Mouse (Mus musculus): ENCODE measurements around the gene Tmem135.

Gene Tmem135

DNA sequence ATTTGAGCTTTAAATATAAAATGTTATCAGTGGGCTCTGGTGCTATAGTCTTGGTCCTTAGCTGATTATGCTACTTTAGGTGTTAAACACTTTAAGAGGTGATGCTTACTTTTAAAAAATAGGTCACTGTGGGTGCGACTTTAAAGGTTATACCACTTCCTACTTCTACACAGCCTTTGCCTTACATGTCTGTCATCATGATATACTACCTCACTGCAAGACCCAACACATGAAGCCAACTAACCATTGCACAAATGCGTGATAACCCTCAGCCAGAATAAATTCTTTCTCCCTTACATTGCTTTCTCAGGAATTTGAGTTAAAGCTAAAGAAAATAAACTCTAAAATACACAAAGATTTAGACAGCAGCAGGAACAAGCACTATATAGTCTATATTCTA is 150.7 kb downstream of the Tmem135 start:
- DNase-seq (ENCODE audit: low read depth, low spot score), result no peak

DNA sequence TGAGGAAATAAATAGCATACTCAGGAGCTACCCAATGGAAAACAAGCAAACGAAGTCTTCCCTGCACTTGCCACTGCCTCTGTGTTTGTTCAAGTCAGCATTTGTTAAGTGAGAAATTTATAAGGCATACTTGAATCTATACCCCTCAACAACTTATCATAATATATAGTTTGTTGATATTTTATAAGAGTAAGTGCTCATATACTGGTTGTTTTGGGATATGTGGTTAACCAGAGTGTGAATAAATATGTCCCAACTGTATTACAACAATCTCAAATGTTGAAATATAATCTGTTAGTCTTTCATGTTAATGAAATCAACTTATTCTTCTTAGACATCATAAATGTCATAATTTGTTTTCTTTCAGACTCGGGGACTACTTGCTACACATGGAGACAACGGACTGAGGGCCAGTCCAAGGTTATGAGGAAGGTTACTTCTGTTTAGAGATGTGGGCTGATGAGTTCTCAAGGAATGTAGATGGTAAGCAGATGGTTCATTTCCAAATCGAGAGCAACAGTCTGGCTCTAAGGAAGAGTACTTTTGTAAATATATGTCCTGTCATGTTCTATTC is 152.1 kb downstream of the Tmem135 start:
- DNase-seq (ENCODE audit: low read depth, low spot score), result no peak

DNA sequence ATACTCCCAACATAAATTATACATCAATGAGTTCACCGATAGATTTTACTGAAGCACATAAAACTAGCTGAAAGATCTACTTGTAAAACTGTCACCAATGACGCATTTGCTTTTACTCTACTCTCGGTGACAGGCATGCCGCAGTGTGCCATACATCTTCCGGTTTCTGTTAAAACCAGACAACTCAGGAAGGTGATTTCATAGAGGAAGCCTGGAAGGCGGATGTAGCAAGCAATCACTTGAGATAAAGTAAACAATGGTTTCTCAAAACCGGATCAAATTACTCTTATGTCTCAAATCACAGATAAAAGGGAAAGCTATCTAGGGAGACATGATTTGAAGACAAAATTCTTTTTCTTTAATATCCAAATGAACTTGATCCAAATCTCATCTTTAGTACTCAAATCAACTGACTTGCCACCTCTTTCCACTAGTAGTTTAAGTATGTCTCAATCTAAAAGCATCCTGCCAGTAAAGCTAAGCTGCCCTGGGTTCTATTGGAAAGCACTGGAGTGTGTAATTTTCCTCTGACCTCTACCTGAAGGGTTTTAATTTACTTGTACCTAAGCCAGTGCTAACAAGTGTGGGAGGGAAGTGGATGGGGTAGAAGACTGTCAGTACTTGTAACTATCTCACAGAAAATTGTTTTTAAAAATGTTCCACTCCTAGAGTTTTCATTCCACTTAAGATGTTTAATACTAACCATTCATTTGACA is 155.7 kb downstream of the Tmem135 start:
- no peak for DNase-seq (ENCODE audit: low read depth, low spot score)

DNA sequence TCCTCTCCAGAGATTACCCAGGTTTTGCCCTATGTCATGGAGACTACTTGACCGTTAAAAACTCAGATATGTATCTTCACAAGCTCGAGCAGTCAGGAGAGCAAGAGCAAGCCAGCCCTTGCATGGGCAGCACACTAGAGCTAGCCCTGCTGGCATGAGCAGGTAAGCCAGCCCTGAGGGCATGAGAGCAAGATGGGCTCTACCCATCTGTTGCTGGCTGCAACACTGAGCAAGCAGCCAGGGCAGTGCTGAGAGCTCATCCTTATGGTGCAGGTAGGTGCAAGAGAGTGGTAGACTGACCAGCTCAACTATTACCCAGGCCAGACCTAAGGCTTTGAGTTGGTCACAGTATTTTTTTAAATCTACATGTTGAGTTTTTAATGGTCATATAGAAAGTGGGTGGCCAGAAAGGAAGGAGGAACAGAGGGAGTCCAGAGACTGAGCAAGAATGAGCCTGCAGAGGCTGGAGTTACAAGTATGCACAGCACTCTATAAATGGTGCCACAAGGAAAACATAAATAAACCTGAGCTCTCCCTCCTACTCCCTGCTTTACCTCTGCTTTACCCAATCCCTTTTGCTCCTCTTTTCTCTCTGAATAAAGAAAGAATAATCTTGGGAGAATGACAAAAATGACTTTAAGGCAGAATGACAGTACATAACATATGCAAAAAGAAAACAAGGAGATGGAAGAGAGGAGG is 156.9 kb downstream of the Tmem135 start:
- no peak for DNase-seq (ENCODE audit: low read depth, low spot score)

DNA sequence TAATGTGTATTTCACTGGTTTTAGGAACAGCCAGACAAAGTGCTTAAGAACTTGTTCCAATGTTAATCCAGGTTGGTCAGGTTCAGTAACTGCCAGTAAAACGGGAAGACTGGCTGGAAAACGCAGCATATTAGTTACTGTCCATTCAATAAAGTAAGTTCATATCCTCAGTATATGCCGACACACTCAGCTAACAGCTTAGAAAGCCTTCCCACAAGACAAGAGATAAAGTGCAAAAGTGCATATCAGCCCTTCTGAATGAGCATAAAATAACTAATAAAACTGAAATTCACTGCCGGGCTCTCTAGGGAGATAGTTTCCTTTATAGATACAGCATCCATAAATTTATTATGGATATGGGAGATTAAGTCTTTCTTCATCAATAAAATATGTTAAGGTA is 161.5 kb downstream of the Tmem135 start:
- no peak for DNase-seq (ENCODE audit: low read depth, low spot score)

DNA sequence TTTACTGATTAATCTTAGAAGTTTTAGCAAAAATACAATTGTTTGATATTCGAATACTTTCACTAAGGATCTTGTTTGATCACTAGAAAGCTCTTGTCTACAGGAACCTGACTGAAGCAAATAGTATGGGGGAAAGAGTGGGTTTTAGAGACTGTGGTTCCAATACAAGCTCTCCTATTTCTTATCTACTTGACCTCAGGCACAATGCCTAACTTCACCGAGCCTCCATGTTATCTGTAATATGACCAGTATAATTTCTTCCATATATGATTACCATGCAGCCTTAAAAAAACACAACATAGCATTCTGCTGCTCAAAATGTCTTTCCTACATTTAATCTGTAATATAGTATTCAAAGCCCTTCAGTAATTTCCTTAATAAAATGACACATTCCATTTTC is 161.9 kb downstream of the Tmem135 start:
- no peak for DNase-seq (ENCODE audit: low read depth, low spot score)

DNA sequence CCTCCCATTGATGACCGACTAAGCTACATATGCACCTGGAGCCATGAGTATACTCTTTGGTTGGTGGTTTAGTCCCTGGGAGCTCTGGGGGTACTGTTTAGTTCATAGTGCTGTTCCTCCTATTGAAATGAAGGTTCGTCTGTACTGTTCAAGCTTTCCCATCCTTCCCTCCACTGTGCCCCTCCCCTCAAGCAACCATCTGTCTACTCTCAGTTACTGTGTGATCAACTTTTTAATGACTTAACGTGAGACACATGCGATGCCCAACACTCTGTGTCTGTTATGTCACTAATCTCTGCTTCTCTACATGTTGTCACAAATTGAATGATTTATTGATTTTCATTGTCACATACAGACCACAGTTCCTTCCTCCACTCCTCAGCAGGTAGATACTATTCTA is 164.4 kb downstream of the Tmem135 start:
- DNase-seq (ENCODE audit: low read depth, low spot score), result no peak

DNA sequence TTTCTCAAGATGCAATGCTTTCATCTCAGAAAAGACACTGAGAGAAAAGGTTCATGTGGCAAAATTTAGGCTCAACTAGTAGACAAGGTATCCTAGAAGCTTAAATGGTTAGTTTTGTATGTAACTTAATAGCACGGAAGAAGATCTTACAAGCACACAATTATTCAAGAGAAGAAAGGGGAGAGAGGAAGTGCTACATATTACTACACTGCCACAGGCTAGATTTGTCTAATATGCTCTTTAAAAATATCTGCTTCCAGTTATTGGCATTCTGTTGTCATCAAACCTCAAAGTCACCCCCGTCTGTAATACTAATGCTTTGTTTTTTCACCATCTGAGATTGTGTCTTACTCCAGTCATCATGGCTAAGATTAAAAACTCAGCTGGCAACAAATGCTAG is 167.4 kb downstream of the Tmem135 start:
- DNase-seq (ENCODE audit: low read depth, low spot score), result no peak

DNA sequence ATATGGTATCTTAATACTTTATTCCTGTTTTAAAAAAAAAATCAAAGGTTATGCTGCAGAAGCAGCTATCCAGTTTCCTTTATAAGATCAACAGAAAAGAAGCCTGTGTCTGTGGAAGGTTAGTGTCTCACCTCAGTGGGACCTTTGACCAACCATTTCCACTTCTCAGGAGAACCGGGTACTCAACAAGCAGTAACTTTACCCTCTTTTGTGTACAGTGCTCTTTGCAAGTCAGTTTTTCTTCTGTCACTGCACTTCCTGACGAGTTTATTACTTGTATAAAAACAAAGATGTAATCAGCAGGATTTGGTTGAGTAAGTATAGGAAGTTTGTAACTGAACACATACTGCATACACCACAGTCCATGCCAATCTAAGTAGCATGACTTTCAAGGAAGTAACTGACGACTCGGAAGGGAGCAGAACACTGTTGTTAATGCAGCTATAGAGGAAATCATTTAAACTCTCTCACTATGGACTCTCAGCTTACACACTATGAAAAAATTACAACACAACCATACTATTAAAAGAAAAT is 168.0 kb downstream of the Tmem135 start:
- no peak for DNase-seq (ENCODE audit: low read depth, low spot score)

DNA sequence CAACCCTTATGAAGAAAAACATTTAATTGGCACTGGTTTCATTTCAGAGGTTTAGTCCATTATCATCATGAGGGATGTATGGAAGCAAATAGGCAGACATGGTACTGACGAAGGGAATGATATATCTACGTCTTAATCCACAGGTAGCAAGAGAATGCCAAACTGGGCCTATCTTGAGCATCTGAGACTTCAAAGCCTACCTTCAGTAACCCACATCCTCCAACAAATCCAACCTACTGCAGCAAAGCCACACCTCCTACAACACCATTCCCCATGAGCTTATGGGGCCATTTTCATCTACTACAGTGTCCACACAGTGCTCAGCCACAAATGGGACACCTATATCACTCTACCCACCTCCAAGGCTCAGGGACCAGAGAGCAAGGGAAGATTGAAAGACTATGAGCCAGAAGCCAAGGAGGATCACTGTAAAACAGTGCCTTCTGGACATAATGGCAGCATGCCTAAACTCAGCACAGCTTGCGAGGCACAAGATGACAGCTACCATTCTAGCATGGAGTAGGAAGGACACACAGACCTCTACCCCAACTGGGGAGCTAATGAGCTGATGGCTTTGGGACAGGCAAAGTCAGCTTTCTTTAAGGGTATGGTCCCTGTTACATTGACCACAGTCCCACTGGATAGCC is 171.4 kb downstream of the Tmem135 start:
- DNase-seq (ENCODE audit: low read depth, low spot score), result no peak

DNA sequence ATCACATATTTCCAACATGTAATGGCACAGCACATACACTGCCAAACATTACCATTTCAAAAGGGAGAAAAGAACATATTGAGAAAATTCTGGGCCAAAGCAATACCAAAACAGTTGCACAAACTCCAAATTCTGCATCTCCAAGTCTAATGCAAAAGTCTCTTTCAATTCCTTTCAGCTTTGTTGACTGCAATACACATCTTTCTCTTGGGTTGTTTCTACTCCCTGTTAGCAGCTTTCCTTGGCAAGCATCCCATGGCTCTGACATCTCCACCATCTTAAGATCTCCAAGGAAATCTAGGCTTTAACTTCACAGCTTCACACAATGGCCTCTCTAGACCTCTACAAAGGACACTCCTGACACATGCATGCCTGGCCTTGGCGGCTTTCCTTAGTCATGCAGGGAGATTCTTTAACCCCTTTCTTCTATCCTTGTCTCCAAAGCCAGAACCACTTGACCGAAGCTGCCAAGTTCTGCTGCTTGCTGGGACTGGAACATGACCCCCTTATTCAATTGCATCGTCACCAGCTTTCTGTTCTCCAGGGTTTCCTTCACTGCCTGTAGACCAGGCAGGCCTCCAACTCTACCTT is 172.7 kb downstream of the Tmem135 start:
- no peak for DNase-seq (ENCODE audit: low read depth, low spot score)

DNA sequence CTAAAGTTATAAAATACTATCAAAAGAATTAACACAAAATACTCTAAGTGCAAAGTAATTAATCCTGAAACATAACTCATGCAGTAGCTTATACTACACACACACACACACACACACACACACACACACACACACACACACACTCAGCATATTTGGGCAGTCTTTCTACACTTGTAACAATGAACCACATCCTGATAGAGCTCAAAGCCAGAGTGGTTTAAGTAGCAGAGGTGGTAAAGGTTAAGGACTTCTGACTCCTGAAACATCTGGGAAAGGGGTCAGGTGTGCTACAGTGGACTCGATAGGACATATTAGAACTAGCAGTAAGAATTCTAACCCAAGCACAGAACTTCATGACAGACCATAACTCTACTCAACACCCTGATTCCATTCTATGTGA is 181.4 kb downstream of the Tmem135 start:
- DNase-seq (ENCODE audit: low read depth, low spot score), result no peak

DNA sequence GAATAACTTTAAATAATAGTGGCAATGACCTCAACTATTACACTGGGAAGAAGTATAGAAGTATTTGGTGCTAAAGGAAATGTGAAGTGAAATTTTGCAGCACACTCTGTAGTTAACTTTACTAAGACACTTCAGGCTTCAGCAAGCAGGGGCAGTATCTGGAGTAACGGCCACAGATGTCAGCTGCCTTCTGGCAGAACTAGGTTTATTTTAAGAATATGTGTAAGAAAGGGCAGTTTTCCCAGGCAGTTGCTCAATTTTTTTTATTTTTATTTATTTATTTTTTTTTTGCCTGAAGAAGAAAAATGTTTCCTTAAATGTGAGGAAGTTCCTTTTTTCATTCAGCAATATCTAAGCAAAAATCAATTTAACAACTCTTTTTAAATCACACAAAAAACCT is 187.4 kb downstream of the Tmem135 start:
- DNase-seq (ENCODE audit: low read depth, low spot score), result no peak

DNA sequence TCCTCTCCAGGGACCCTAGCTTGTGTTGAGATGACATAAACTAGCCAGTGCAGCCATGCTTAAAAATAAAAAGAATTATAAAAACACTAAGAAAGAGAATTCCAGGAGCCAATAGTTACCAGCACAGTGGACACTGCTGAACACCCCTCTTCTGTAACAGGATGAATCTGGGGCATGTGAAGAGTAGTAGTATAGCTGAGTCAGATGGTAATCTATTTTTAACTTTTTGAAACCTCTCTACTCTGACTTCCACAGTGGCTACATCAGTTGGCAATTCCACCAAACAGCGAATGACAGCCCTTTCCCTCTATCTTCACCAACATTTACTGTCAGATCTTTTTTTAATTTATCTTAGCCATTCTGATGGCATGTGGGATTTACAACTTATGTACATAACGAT is 187.9 kb downstream of the Tmem135 start:
- DNase-seq (ENCODE audit: low read depth, low spot score), result no peak

DNA sequence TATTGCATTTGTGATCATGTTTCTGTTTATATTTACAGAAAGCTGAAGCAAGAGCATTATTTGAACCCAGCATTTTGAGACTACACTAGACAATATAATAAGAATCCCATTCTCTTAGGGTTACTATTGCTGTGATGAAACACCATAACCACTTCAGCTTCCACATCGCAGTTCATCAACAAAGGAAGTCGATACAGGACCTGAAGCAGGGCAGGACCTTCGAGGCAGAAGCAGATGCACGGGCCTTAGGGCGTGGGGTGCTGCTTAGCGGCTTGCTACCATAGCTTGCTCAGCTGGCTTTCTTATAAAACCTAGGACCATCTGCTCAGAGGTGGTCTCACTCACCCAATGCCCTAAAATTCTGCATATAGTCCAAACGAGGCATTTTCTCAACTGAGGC is 188.3 kb downstream of the Tmem135 start:
- DNase-seq (ENCODE audit: low read depth, low spot score), result no peak

DNA sequence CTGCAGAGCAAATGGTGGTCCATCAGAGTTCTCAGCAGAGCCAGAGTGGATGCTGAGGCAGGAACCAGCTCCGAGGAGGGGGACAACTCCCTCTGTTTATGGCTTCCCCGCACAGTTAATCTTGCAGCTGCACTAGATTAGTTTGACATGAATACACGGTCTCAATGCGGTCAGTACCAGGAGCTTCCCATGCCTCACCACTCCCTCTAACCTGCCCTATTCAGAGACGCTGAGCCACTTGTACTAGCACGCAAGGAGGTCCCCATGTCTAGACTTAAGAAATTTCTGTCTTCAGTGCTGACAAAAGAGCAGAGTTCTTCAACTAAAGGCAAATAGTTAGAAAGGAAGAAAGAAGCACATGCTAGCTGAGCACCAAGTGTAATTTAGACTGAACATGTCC is 193.5 kb downstream of the Tmem135 start:
- peak; percentile 12 for DNase-seq (ENCODE audit: low read depth, low spot score)

DNA sequence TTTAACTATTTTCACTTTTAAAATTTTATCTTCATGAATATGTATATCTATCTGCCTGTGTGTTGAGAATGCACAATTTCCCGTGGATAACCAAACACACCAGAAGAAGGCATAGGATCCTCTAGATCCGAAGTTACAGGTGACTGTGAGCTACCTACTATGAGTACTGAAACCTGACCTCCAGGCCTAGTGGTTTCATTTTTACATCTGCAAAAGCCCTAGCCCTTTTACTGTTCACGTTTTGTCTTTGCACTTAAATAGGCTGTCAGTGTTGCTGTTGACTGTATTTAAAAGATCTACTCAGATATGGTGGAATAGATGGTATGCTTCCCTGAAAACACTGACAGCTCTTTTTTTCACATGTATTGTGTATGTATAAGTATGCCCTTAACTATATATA is 197.9 kb downstream of the Tmem135 start:
- DNase-seq (ENCODE audit: low read depth, low spot score), result no peak

DNA sequence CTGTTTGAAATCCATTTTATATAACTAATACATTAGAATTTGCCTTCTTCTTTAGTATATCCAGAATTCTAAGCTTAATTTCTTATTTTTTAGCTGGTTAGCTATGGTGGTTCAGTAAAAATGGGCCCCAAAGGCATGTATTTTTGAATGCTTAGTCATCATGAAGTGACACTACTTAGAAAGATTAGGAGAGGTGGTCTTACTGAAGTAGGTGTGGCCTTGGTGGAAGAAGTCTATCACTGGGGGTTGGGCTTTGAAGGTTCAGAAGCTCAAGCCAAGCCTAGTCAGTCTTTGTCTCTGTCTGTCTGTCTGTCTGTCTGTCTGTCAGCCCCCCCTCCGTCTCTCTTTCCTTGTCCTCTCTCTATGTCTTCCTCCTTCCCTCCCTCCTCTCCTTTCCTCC is 198.6 kb downstream of the Tmem135 start:
- no peak for DNase-seq (ENCODE audit: low read depth, low spot score)

DNA sequence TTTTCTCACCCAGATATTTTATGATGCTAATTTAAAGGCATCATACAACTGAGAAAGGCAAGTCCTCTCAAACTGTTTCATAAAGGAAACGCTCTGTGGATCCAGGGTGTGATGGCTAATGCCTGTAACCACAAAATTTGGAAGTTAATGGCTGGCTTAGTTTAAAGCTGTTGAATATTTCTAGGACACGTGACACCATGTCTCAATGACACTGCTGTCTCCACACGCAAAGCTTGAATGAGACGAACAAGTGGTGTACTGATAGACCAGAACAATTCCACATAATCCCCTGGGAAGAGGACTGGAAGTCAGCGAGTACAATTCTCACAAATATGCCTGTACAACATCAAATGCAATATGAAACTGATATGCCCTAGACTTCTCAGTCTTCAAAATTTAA is 200.9 kb downstream of the Tmem135 start:
- no peak for DNase-seq (ENCODE audit: low read depth, low spot score)

DNA sequence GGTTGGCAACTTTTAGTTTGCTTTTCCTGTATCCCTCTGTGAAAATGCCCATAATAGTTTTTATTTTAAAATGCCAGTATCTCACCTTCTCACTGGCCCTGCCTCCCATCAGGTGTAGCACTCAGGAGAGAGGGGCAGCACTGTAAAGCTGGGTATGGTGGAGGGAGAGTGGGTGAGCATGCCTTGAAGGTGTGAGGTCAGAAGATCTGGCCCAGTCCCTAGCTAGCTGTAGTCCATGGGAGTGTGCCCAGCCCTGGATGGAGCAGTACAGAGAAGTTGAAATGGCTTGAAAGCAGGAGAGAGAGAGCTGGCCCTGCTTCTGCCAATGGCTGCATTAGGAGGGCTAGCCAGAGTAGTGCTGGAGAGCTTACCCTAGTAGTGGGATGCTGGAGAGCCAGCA is 202.1 kb downstream of the Tmem135 start:
- no peak for DNase-seq (ENCODE audit: low read depth, low spot score)

DNA sequence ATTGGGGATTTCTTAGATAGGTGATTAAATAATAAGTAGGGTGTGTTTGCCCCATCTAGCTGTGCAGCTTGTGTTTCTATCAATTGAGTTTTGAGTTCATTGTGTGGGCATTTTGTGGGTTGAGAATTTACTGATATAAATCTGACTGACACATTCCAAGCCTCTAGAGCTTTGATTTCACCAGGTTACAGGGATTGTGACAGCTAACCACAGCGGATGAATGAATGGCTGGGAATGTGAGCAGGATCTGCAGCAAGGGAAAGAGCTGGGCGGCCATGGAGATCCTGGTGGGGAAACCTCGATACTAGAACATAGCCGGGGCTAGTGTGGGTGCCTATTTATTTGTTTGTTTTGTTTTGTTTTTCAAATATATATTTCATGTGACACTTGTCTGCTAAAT is 205.5 kb downstream of the Tmem135 start:
- DNase-seq (ENCODE audit: low read depth, low spot score), result no peak

DNA sequence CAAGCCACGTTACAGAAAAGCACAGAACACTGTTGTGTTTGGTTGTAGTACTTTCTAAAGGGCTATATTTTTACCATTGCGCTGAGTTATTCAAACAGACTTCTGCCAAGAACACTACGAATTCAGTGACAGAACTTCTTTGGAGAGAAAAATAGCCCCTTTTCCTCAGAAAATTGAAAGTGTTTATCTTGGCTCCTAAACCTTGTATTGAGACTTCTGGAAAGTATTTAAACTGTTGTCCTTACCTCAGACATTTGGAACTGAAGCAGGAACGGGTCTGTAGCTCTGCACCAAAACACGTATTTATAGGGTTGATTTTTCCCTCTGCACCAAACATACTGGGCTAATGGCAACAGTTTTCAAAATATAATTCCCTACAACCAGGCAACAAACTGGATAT is 210.6 kb downstream of the Tmem135 start:
- no peak for DNase-seq (ENCODE audit: low read depth, low spot score)
